25 mouse cellular contexts compared by ENCODE assay signal in the genomic region with DNA sequence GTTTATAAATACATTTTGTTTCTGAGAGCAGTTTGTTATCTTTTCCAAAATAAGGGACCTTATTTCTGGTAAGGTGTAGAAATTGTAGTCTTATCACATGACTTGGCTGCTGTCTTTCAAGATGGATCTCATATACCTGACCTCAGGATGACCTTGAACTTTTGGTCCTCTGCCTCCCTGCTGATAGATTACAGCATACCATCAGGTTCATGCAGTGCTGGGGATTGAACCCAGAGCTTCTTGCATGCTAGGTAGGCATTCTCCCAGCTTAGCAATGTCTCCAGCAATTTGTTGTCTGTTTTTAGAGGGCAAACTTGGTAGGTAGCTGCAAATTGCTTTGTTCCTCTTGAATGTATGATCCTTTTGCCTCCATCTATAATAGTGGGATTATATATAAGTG. TPM values are rescaled to one million over a fixed set of nuclear protein-coding genes. Genes with fewer than 3 reads are reported as not detected.
DNase-seq lines count a peak whose midpoint lies in the region; ATAC-seq and TF ChIP-seq lines count a peak whose summit lies in the region.
"Had no signal": no experiment of that assay in that cellular context is flagged by ENCODE, and none has a peak within 500 bp of the region (broad histone marks: within the 10 kb centered on the region; RNA-seq: fewer than 3 reads in every experiment).

No protein-coding gene starts in this region.

- TF ChIP-seq EP300 in CH12.LX (IDR thresholded peaks at IDR 0.05; ENCODE audit: low read length) = no peak

- no peak for TF ChIP-seq RAD21 in CH12.LX (IDR thresholded peaks at IDR 0.05; ENCODE audit: low read depth, low read length)

- TF ChIP-seq CTCF in CH12.LX (conservative IDR thresholded peaks at IDR 0.05 in 1 of 2, IDR thresholded peaks at IDR 0.05 in 1 of 2; ENCODE audit: low read depth in 2 of 2, low read length in 2 of 2) = no peak

- intact Hi-C loops in heart, postnatal 14 days (cut with DNase I) = no loop called here

- no peak overlapping the region for H3K4me2 ChIP-seq in heart, embryonic 16.5 days (ENCODE audit: low read depth, low read length)
- H3K4me2 ChIP-seq in CH12.LX (ENCODE audit: insufficient read depth, low read depth, poor library complexity, severe bottlenecking) = no peak overlapping the region
- H3K4me2 ChIP-seq in kidney, embryonic 14.5 days (replicated peaks; ENCODE audit: low read depth, low read length) = no peak overlapping the region
- H3K4me2 ChIP-seq: embryonic facial prominence, embryonic 12.5 days; forebrain, embryonic 13.5 days; forebrain, embryonic 15.5 days had no signal

- ATAC-seq in heart, embryonic 16.5 days (replicated peaks; ENCODE audit: extremely low read depth, insufficient read depth, low FRiP score) = no peak
- ATAC-seq in kidney, embryonic 14.5 days (ENCODE audit: low FRiP score, low TSS enrichment) = no peak
- ATAC-seq: activated CD4-positive, CD25-positive, alpha-beta regulatory T cell, adult 4 months; CD4-positive, CD25-positive, alpha-beta regulatory T cell, adult 4 months; forebrain, embryonic 13.5 days; forebrain, embryonic 15.5 days; forebrain, postnatal 0 days; Patski had no signal

- peaks cover 21% of the 10 kb centered on the region; the same call in 1 of the 2 replicates for H3K36me3 ChIP-seq in heart, embryonic 16.5 days (ENCODE audit: control insufficient read depth, insufficient read depth)
- peaks cover 40 to 90% of the 10 kb centered on the region in 2 experiments for H3K36me3 ChIP-seq in CH12.LX (replicated peaks in 1 of 2; ENCODE audit: control insufficient read depth in 1 of 2, insufficient read depth in 1 of 2, low read length in 1 of 2)
- H3K36me3 ChIP-seq in limb, embryonic 10.5 days = peaks cover 94% of the 10 kb centered on the region
- peaks cover 65% of the 10 kb centered on the region for H3K36me3 ChIP-seq in kidney, embryonic 14.5 days (ENCODE audit: control insufficient read depth, insufficient read depth, low read length)

- peaks cover 85% of the 10 kb centered on the region for H3K79me2 ChIP-seq in CH12.LX (replicated peaks; ENCODE audit: control insufficient read depth, extremely low read depth, insufficient read depth, poor library complexity, severe bottlenecking)

- H3K27me3 ChIP-seq in heart, embryonic 16.5 days (ENCODE audit: control insufficient read depth, insufficient read depth, low read length) = no peaks in the 10 kb centered on the region
- no peaks in the 10 kb centered on the region for H3K27me3 ChIP-seq in CH12.LX (replicated peaks)
- H3K27me3 ChIP-seq in limb, embryonic 10.5 days (ENCODE audit: low read depth, poor library complexity, severe bottlenecking) = no peaks in the 10 kb centered on the region
- no peaks in the 10 kb centered on the region for H3K27me3 ChIP-seq in kidney, embryonic 14.5 days (ENCODE audit: control insufficient read depth, insufficient read depth, low read length)
- H3K27me3 ChIP-seq: embryonic facial prominence, embryonic 12.5 days; forebrain, embryonic 13.5 days; forebrain, embryonic 15.5 days; Patski had no signal

- no peak overlapping the region for H3K4me3 ChIP-seq in heart, embryonic 16.5 days (ENCODE audit: low read length)
- no peak overlapping the region for H3K4me3 ChIP-seq in CH12.LX (replicated peaks in 1 of 3; ENCODE audit: low read depth in 2 of 3, low read length in 2 of 3, poor library complexity in 1 of 3)
- H3K4me3 ChIP-seq in limb, embryonic 10.5 days = no peak overlapping the region
- no peak overlapping the region for H3K4me3 ChIP-seq in kidney, embryonic 14.5 days (ENCODE audit: low read length)
- H3K4me3 ChIP-seq: embryonic facial prominence, embryonic 10.5 days; embryonic facial prominence, embryonic 12.5 days; forebrain, embryonic 13.5 days; forebrain, embryonic 15.5 days had no signal

- no peak overlapping the region for H3K9ac ChIP-seq in heart, embryonic 16.5 days (ENCODE audit: low read length)
- no peak overlapping the region for H3K9ac ChIP-seq in CH12.LX (ENCODE audit: insufficient read depth, low read depth)
- no peak overlapping the region for H3K9ac ChIP-seq in kidney, embryonic 14.5 days (ENCODE audit: low read depth, low read length)
- H3K9ac ChIP-seq: embryonic facial prominence, embryonic 12.5 days; forebrain, embryonic 13.5 days; forebrain, embryonic 15.5 days; forebrain, postnatal 0 days had no signal

- TF ChIP-seq POLR2A in CH12.LX (IDR thresholded peaks at IDR 0.05; ENCODE audit: low read depth, low read length) = 0 out of 2 replicates have a peak, but pooled peaks have one; percentile 13

- no peaks in the 10 kb centered on the region for H3K9me3 ChIP-seq in heart, embryonic 16.5 days (replicated peaks; ENCODE audit: control insufficient read depth, low read length)
- H3K9me3 ChIP-seq in CH12.LX (replicated peaks; ENCODE audit: low read length) = no peaks in the 10 kb centered on the region
- H3K9me3 ChIP-seq in limb, embryonic 10.5 days (replicated peaks) = no peaks in the 10 kb centered on the region
- no peaks in the 10 kb centered on the region for H3K9me3 ChIP-seq in kidney, embryonic 14.5 days (ENCODE audit: control insufficient read depth, low read length)
- H3K9me3 ChIP-seq: embryonic facial prominence, embryonic 10.5 days; embryonic facial prominence, embryonic 12.5 days; forebrain, embryonic 13.5 days; forebrain, embryonic 15.5 days; G1E had no signal

- peaks cover 10% of the 10 kb centered on the region for H3K4me1 ChIP-seq in heart, embryonic 16.5 days (ENCODE audit: control insufficient read depth, insufficient read depth, low read length)
- H3K4me1 ChIP-seq in CH12.LX (ENCODE audit: control insufficient read depth in 1 of 2, insufficient read depth in 2 of 2) = peaks cover 5 to 20% of the 10 kb centered on the region in 2 experiments
- H3K4me1 ChIP-seq in limb, embryonic 10.5 days = 0 out of 2 replicates have a peak, but pooled peaks cover 6% of the 10 kb centered on the region
- H3K4me1 ChIP-seq in kidney, embryonic 14.5 days (ENCODE audit: control insufficient read depth, insufficient read depth, low read length) = no peaks in the 10 kb centered on the region; the same call in 1 of the 2 replicates
- H3K4me1 ChIP-seq: embryonic facial prominence, embryonic 10.5 days; embryonic facial prominence, embryonic 12.5 days; forebrain, embryonic 15.5 days had no signal

- in situ Hi-C loops in CH12.LX (cut with MboI; ENCODE audit: low pct_ligation_motif_present, low pct_unique_long_range_greater_than_20kb, low sequenced_read_pairs) = loop anchor here (5.0 to 10.0 kb wide), 2 partner anchors 258 to 630 kb away; partner anchors contain the start of gene Fam161a

- H3K27ac ChIP-seq in heart, embryonic 16.5 days (ENCODE audit: low read length) = 0 out of 2 replicates have a peak overlapping the region, but pooled peaks have one; percentile 12
- H3K27ac ChIP-seq in CH12.LX (ENCODE audit: insufficient read depth, low read depth) = no peak overlapping the region
- H3K27ac ChIP-seq in limb, embryonic 10.5 days = no peak overlapping the region
- H3K27ac ChIP-seq in kidney, embryonic 14.5 days (ENCODE audit: low read depth, low read length) = no peak overlapping the region
- H3K27ac ChIP-seq: embryonic facial prominence, embryonic 10.5 days; embryonic facial prominence, embryonic 12.5 days; forebrain, embryonic 13.5 days; forebrain, embryonic 15.5 days had no signal

- dilution Hi-C loops in CH12.LX (cut with MboI; ENCODE audit: extremely low pct_ligation_motif_present, extremely low pct_unique_long_range_greater_than_20kb, low sequenced_read_pairs) = no loop called here

- no peak for DNase-seq in heart, postnatal 14 days
- DNase-seq in CH12.LX (ENCODE audit: extremely low read depth) (no peak), R1 (ENCODE audit: low read depth, low spot score) (peak; percentile 90)
- DNase-seq in limb, embryonic 10.5 days (ENCODE audit: low spot score) = peak; percentile 7
- DNase-seq in kidney, adult 8-10 months = no peak
- DNase-seq in kidney, postnatal 14 days = no peak
- DNase-seq: adrenal gland, postnatal 10 days; adrenal gland, postnatal 36 days; B cell, adult 2 months; cerebellum, adult 11-12 months; cerebellum, adult 2 months; cerebellum, adult 9-10 months; cerebellum, postnatal 10 days; cerebellum, postnatal 25 days; forebrain, postnatal 0 days had no signal

TF ChIP-seq in CH12.LX, 34 proteins besides CTCF, POLR2A, EP300 and RAD21:
- TF ChIP-seq USF2 (conservative IDR thresholded peaks at IDR 0.05; ENCODE audit: low read depth, low read length) (no peak), TCF12 (IDR thresholded peaks at IDR 0.05; ENCODE audit: low read depth, low read length) (no peak)
TF ChIP-seq in CH12.LX: peak in this region for 0.

RNA-seq across cellular contexts. Expression of gene Xpo1, which starts 9.1 kb away (rescaled TPM):
- polyA plus RNA-seq in heart, embryonic 16.5 days (2015; fragmentation: Nextera tagmentation; extraction: Ambion mirVana) = 49.5 and 53.1 TPM in 2 replicates
- 10 to 100 TPM; 38.9 to 41.7 TPM for total RNA-seq in heart, postnatal 14 days (2021)
- total RNA-seq in CH12.LX (2012; rRNA removed) (140 and 176 TPM in 2 replicates), CH12.LX (2014; rRNA removed) (295 and 333 TPM in 2 replicates)
- polyA plus RNA-seq in CH12.LX (2012; ENCODE audit: insufficient read length, low read depth) = 199 and 246 TPM in 2 replicates
- 133 and 153 TPM in 2 replicates for polyA plus RNA-seq in limb, embryonic 10.5 days (2016; fragmentation: Nextera tagmentation; extraction: Ambion mirVana)
- 77.9 and 149 TPM in 2 replicates for polyA plus RNA-seq in kidney, embryonic 14.5 days (2014; fragmentation: Nextera tagmentation; extraction: Ambion mirVana)

RNA-seq across cellular contexts. Expression of gene Usp34, which starts 41.7 kb away (rescaled TPM):
- polyA plus RNA-seq in heart, embryonic 16.5 days (2015; fragmentation: Nextera tagmentation; extraction: Ambion mirVana) = 12.8 and 13.1 TPM in 2 replicates
- 10 to 100 TPM; 41.7 to 43.9 TPM for total RNA-seq in heart, postnatal 14 days (2021)
- 45.4 and 47.5 TPM in 2 replicates for total RNA-seq in CH12.LX (2012; rRNA removed)
- total RNA-seq in CH12.LX (2014; rRNA removed) = 87.2 and 92.5 TPM in 2 replicates
- 57.4 and 65.4 TPM in 2 replicates for polyA plus RNA-seq in CH12.LX (2012; ENCODE audit: insufficient read length, low read depth)
- 23.2 and 25.9 TPM in 2 replicates for polyA plus RNA-seq in limb, embryonic 10.5 days (2016; fragmentation: Nextera tagmentation; extraction: Ambion mirVana)
- polyA plus RNA-seq in kidney, embryonic 14.5 days (2014; fragmentation: Nextera tagmentation; extraction: Ambion mirVana) = 33.9 and 45.5 TPM in 2 replicates

Comparison
In these comparisons a context has a peak if more than half of its experiments do, and no peak if none do; other contexts are left out.
1. DNase-seq: peak in R1 (single experiment) and limb, embryonic 10.5 days (single experiment); none in heart, postnatal 14 days (0 of 2), CH12.LX (single experiment), kidney, adult 8-10 months (0 of 2) and kidney, postnatal 14 days (single experiment).